Mouse (Mus musculus): ENCODE measurements around the gene Shank2.

Gene Shank2

DNA sequence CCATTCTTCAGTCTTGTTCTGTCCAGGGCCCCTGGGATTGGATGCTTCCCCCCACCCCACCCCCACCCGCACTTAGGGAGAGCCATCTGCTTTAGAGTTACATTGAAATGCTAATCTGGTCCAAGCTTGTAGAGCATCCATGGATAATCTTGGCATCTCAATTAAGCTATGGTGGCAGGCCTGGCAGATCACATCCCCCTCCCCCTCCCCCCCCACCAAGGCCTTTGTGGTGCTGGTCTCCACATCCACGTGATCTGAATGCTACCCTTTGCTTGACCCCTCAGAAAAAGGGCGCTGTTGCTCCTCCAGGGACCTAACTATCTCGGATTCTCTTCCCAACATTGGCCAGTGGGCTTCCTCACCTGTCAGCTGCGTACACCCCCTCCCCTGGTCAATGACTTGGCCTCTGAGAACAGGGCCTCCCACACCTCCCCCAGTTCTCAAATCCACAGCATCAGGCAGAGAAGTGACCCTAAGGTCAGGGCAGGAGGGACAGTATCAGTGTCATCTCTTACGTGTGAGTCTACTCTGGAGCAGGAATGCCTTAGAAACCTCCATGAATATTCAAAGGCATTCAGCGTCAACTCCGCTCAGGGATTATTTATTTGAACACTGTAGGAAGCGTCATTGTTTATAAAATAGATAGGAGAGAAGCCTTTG lies 104.8 kb downstream of the Shank2 start:
- 37% methylated on average over 9 of the region's 9 CpGs for WGBS

DNA sequence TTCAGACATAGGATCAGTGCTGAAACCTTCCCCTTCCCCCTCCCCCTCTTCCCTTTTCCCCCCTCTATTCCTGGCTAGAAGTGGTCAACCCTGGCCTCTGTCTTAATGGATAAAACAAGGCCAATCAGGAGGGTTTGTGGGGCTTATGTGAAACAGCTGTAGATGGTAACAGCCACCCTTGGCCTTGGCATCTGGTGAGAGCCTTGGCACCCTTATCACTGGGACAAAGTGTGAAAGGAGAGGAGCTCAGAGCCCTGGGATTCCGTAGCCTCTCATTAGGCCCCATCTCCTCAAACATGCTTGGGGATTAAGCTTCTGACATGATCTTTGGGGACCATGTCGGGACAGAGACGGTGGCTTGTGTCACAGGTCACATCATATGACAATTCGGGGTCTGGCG lies 106.4 kb downstream of the Shank2 start:
- 93% methylated on average over 5 of the region's 5 CpGs for WGBS

GRCm38 (mm10) chr7:144111026-144111604 lies 109.4 kb downstream of the Shank2 start:
- WGBS: 78% methylated on average over 4 of the region's 4 CpGs

DNA sequence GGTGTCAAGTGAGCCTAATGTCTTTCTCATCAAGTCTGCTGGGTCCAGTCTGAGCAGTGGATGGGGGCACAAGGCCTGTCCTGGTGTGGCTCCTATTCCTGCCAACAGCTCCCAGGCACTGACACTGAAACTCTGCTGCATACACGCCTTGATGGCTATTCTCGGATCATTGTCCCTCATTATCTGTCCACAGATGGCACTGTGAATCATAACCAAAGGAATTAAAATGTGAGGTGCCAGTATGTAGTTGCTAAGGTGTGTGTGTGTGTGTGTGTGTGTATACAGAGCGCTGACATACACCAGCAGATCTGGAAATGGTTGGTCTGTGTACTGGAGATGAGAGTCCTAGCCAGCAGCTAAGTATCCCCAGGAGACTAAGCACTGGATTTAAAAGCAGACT lies 110.3 kb downstream of the Shank2 start:
- 57% methylated on average over 3 of the region's 3 CpGs for WGBS

GRCm38 (mm10) chr7:144114230-144114629 lies 112.5 kb downstream of the Shank2 start:
- 84% methylated on average over 3 of the region's 3 CpGs for WGBS

DNA sequence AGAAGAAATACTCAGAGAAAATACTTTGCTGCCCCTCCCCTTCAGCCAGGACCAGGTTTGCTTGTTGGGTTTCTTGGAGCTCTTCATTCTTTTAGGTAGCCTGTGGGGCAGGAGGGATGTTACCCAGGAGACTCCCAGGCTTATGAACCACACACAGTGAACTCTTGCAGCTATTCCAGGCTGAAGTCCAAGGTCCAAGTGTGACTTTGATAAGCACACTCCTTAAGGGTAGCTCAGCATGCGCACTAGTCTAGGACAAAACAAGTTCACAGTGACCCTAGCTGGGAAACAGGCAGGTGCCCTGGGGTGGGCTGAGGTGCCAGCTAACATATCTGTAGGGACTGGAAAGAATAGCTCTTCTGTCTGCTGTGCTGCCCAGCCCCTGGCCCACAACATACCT lies 117.8 kb downstream of the Shank2 start:
- WGBS: 94% methylated on average over 1 of the region's 1 CpGs

DNA sequence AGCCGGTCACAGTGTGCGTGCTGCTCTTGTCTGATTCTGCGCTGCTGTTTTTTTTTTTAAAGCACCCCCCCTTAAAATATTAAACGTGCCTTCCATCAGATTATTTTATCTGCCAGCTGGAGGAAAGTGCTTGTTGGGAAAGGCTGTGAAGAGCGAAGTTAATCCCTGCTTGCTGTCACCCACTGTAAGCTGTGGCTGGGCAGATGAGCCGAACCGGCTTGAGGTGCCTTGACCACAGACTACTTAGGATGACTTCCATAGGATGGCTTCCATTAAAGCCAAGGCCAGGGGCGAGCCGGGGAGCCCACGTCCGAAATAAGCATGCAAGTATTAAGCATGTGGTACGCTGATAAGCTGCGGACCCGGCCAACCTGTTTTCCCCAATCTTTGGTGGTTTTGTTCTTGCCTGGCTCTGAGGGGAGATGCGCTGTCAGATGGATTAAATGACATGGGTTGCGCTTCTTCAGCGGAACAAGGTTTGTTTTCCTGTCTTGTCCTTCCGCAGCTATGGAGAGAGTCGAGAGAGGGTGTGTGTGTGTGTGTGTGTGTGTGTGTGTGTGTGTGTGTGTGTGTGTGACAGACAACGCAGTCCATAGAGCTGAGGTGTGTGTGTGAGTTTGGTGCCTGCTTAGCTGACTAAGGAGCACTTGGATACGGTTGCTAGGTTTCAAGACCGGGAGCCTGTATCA lies 131.1 kb downstream of the Shank2 start:
- 42% methylated on average over 22 of the region's 22 CpGs for WGBS

DNA sequence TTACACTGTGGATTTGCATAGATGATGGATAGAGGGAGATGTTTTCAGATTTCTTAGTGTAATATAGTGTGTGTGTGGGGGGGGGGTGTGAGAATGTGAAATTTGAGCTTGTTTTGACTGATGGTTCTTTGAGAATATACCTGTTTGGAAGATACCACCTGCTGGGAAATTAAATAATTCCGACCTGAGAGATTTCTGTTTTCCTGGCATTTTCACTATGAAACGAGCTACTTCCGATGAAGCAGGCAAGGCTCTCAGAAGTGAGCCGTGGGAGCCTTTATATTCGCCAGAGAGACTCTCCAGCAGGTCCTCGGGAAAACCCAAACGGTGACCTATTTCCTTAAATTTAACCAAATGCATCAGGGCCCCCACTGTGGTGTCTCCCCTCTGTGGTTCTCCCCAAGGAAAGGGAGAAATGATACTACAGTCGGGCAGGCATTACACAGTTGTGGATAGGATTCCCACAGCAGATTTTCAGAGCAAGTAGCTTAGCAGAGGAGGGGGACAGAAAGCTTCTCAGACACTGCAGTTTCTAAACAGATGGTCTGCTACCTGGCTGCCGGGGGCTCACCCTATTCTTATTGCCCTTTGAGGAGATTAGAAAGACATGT lies 131.8 kb downstream of the Shank2 start:
- 22% methylated on average over 9 of the region's 9 CpGs for WGBS

DNA sequence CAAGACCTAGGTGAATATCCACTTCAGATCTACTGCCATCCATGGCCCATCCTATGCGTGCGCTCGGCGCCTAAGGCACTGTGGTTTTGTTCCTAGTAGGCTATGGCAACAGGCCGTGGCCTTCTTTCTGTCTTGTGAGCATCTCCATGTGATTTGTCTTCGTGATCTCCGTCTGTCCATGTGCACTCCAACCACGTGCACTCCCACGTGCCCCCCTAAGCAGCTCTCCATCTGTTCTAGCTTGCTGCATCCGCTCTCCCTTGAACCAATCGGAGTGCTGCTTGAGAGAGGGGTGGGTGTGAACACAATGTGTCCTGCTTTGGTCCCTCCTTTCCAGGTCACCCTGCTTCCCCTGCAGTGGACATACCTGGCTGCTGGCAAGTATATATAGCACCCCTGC lies 133.0 kb downstream of the Shank2 start:
- whole genome bisulfite sequencing: 73% methylated on average over 11 of the region's 11 CpGs

- WGBS: 92% methylated on average over 2 of the region's 2 CpGs
These were observed 136.1 kb downstream of the Shank2 start for GRCm38 (mm10) chr7:144137827-144138226.

DNA sequence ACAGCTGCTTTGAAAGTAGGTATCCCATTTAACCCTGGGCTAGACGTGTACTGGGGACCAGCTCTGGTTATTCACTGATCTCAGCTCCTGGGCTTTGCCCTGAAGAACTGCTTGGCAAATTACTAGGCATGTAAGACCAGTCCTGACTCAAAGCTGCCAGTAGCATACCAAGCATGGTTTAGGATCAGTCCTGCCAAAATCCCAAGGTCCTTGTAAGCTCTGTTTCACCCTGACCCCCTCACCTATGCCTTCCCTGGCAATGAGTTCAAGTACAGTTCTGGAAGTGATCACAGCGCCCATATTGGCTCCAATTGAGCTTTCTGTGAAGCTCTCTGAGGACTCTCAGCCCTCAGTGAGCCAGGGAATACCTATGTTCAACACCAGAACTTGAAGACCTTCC lies 136.7 kb downstream of the Shank2 start:
- 71% methylated on average over 2 of the region's 2 CpGs for WGBS

GRCm38 (mm10) chr7:144139691-144140090 lies 138.0 kb downstream of the Shank2 start:
- WGBS: 75% methylated on average over 2 of the region's 2 CpGs

- WGBS: 76% methylated on average over 3 of the region's 3 CpGs
These were observed 138.7 kb downstream of the Shank2 start for GRCm38 (mm10) chr7:144140470-144140869.

DNA sequence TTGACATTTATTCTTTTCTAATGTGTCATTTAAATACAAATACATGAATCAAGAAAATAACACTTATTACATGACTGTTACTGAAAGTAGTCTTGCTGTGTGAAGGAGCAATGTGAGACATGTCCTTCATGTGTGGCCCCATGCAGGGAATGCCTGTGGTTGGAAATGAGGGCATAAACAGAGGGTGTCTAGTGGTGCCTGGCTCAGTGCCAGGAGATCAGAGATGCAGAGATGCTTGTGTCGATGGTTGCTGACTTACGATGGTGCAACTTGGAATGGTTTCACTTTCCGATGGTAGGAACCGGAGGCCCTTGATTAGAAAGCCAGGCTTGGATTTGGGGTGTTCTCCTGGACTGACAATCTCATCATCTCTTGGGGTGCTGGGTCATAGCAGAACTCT lies 140.3 kb downstream of the Shank2 start:
- 80% methylated on average over 4 of the region's 4 CpGs for WGBS

GRCm38 (mm10) chr7:144143941-144144340 lies 142.2 kb downstream of the Shank2 start:
- WGBS: 24% methylated on average over 2 of the region's 2 CpGs

GRCm38 (mm10) chr7:144148111-144148510 lies 146.4 kb downstream of the Shank2 start:
- 77% methylated on average over 4 of the region's 4 CpGs for WGBS

- WGBS: 70% methylated on average over 4 of the region's 4 CpGs
These were observed 151.4 kb downstream of the Shank2 start for GRCm38 (mm10) chr7:144153124-144153523.

- WGBS: 61% methylated on average over 8 of the region's 8 CpGs
These were observed 152.0 kb downstream of the Shank2 start for GRCm38 (mm10) chr7:144153682-144154081.

GRCm38 (mm10) chr7:144157936-144158335 lies 156.2 kb downstream of the Shank2 start:
- WGBS: 78% methylated on average over 8 of the region's 8 CpGs

- 53% methylated on average over 8 of the region's 8 CpGs for WGBS
These were observed 157.8 kb downstream of the Shank2 start for GRCm38 (mm10) chr7:144159556-144159955.

GRCm38 (mm10) chr7:144160066-144160465 lies 158.3 kb downstream of the Shank2 start:
- 74% methylated on average over 2 of the region's 2 CpGs for whole genome bisulfite sequencing

GRCm38 (mm10) chr7:144160646-144161249 lies 159.0 kb downstream of the Shank2 start:
- 65% methylated on average over 15 of the region's 15 CpGs for WGBS

Data from cerebral cortex, adult 2 months (tissue).